Mouse (Mus musculus): ENCODE data around the gene Btg1. TPM values are rescaled to one million over a fixed set of nuclear protein-coding genes. Genes with fewer than 3 reads are reported as not detected.

Btg1 gene
- polyA plus RNA-seq, 1 experiment from 2014 or later, result 14.5 TPM

DNA sequence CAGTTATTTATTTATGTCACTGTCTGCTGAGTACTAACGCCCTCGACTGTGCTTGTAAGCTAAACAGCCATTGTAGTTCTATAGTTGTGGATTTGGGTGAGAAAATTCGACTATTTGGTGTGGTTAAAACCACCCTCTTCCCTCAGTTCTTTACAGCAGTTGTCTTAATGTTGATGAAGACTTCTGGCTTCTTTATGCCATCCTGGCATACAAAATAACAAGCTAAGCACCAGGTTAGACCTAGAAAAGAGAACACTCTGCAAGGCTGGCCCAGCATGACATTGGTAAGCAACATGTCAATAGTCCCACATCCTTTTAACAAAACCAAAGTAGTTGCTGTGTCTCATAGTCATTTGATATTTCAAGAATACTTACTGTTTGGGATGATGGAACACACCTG is 14.5 kb upstream of the Btg1 start:
- H3K27me3 ChIP-seq (ENCODE audit: control insufficient read depth, insufficient read depth, low read depth, low read length), result no peaks in the 10 kb centered on the region
- no peak overlapping the region for H3K4me2 ChIP-seq (ENCODE audit: low read depth, low read length)
- no peak overlapping the region for H3K4me3 ChIP-seq (ENCODE audit: low read depth, low read length)
- 49% methylated on average over 3 of the region's 3 CpGs for WGBS (ENCODE audit: insufficient replicate concordance)
- no peak for ATAC-seq (ENCODE audit: low read depth)
- no peaks in the 10 kb centered on the region for H3K36me3 ChIP-seq (ENCODE audit: control insufficient read depth, insufficient read depth)
- H3K4me1 ChIP-seq (ENCODE audit: control insufficient read depth, low read depth, low read length), result no peaks in the 10 kb centered on the region
- H3K9ac ChIP-seq (ENCODE audit: low read depth, low read length), result no peak overlapping the region
- H3K9me3 ChIP-seq (replicated peaks; ENCODE audit: control insufficient read depth, low read length), result no peaks in the 10 kb centered on the region
- H3K27ac ChIP-seq (ENCODE audit: low read length), result no peak overlapping the region

DNA sequence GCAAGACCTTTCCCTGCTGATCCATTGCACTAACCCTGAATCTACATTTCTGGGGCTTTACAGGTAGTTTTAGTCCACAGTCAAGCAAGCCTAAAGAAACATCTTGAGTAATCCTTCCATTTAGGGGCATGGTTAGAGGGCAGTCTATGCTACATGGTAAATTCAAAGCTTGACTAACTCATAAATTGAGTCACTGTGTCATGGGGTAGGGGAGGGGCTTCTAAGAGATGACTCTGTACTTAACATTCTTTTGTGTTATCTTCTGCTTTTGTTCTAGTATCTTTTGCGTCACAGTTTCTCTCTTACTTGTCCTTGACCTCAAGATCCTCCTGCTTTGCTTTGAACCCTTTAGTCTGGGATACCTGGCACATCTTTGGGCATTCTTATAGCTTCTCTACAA is 11.6 kb upstream of the Btg1 start:
- Histone ChIP-seq H3K36me3 (ENCODE audit: control insufficient read depth, insufficient read depth) (no peaks in the 10 kb centered on the region), H3K4me1 (ENCODE audit: control insufficient read depth, low read depth, low read length) (no peaks in the 10 kb centered on the region; the same call in 1 of the 2 replicates), H3K9ac (ENCODE audit: low read depth, low read length) (no peak overlapping the region), H3K9me3 (replicated peaks; ENCODE audit: control insufficient read depth, low read length) (no peaks in the 10 kb centered on the region), H3K4me3 (ENCODE audit: low read depth, low read length) (no peak overlapping the region), H3K27me3 (ENCODE audit: control insufficient read depth, insufficient read depth, low read depth, low read length) (no peaks in the 10 kb centered on the region), H3K4me2 (ENCODE audit: low read depth, low read length) (no peak overlapping the region), H3K27ac (ENCODE audit: low read length) (no peak overlapping the region)
- 64% methylated on average over 1 of the region's 1 CpGs for whole genome bisulfite sequencing (ENCODE audit: insufficient replicate concordance)
- no peak for ATAC-seq (ENCODE audit: low read depth)

DNA sequence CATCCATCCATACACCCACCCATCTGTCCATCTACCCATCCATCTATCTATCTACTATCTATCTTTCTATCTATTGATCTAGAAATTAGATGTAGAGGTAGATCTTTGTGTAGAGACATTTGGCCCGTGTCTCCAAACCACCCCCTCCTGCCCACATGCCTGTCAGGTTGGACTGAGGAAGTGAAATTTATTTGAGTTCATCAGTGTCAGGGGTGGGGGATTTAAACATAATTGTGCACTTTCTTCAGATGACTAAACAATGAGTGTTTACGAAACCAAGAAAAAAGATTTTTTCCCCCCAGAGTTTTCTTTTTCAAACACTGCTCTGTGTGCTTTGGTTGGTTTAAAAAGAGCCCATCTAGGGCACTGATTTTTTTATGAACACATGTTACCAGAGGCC is 10.9 kb upstream of the Btg1 start:
- ATAC-seq (ENCODE audit: low read depth), result no peak
- no peaks in the 10 kb centered on the region for H3K27me3 ChIP-seq (ENCODE audit: control insufficient read depth, insufficient read depth, low read depth, low read length)
- 63% methylated on average over 2 of the region's 2 CpGs for WGBS (ENCODE audit: insufficient replicate concordance)

DNA sequence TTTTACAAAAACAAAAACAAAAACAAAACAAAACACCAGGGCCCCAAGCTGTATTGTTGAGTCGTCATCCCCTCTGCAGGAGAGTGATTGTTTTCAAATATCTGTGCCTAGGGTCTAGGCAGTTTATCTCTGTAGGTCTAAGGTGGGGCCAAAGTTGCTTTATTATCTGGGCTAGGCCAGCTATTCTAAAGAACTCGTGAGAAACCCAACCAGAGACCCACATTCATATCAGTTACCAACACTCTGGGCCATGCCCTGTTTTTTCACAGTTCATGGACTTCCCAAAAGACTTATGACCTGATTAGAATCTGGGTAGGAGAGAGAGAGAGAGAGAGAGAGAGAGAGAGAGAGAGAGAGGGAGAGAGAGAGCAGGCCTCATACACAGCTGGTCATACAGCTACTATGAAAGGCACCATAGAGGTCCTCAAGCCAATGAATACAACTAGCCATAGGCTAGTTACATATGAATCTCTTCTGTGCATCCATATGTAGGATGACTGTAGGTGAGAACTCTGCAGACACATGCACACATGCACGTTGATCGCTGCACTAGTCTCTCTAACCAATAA is 9.1 kb upstream of the Btg1 start:
- Histone ChIP-seq H3K4me2 (ENCODE audit: low read depth, low read length) (no peak overlapping the region), H3K4me3 (ENCODE audit: low read depth, low read length) (no peak overlapping the region), H3K9me3 (replicated peaks; ENCODE audit: control insufficient read depth, low read length) (no peaks in the 10 kb centered on the region), H3K27ac (ENCODE audit: low read length) (no peak overlapping the region), H3K36me3 (ENCODE audit: control insufficient read depth, insufficient read depth) (no peaks in the 10 kb centered on the region), H3K4me1 (ENCODE audit: control insufficient read depth, low read depth, low read length) (no peaks in the 10 kb centered on the region; the same call in 1 of the 2 replicates), H3K27me3 (ENCODE audit: control insufficient read depth, insufficient read depth, low read depth, low read length) (no peaks in the 10 kb centered on the region), H3K9ac (ENCODE audit: low read depth, low read length) (no peak overlapping the region)
- 52% methylated on average over 4 of the region's 4 CpGs for WGBS (ENCODE audit: insufficient replicate concordance)
- peak; percentile 71 for ATAC-seq (ENCODE audit: low read depth)

More for the DNA sequence above, 10.9 kb upstream of the Btg1 start:
- H3K4me2 ChIP-seq (ENCODE audit: low read depth, low read length), result no peak overlapping the region
- no peaks in the 10 kb centered on the region for H3K36me3 ChIP-seq (ENCODE audit: control insufficient read depth, insufficient read depth)
- no peak overlapping the region for H3K27ac ChIP-seq (ENCODE audit: low read length)
- H3K9me3 ChIP-seq (replicated peaks; ENCODE audit: control insufficient read depth, low read length), result no peaks in the 10 kb centered on the region
- no peak overlapping the region for H3K4me3 ChIP-seq (ENCODE audit: low read depth, low read length)
- no peaks in the 10 kb centered on the region; the same call in 1 of the 2 replicates for H3K4me1 ChIP-seq (ENCODE audit: control insufficient read depth, low read depth, low read length)
- no peak overlapping the region for H3K9ac ChIP-seq (ENCODE audit: low read depth, low read length)

DNA sequence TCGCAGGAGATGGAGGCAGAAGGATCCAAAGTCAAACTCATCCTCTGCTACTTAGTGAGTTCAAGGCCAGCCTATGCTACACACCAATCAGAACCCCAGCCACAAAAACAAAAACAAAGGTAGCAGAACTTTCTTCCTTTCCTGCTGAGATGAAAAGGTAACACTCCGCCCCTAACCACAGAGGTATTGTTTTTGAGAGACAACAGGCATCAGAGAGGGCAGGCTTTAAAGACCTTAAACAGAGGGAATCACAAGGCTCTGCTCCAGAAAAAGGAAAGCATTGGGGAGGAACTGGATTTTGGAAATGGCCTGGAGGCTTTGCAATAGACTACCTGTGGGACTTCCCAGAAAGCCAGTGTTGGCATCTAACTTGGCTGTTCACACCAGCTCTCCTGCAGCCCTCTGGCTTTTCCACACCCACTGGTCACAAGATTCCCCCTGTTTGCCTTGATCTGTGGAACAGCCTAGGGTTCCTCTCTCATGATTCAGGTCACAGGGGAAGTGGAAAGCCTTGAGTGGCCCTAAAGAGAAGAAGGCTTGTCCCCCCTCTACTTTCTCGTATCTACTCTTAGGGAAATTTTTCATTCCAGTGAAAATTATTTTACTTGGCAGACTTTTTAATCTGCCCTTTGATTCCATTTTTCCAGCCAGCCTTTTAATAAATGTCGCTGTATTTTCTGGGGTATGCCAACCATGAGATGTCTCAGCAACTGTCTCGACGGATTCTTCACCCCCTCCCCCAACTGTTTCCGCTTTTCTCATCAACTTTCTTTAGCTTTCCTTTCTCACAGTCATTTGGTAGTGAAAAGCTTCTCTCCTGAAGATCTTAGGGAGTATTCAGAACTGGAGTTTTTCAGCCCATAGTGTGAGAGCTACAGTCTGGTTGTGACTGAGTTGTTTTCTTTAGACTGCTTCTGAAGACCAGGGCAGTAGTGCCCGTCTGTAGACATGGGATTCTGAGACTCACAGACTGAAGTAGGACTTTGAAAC is 7.2 kb upstream of the Btg1 start:
- no peak overlapping the region for H3K4me2 ChIP-seq (ENCODE audit: low read depth, low read length)
- no peak overlapping the region for H3K27ac ChIP-seq (ENCODE audit: low read length)
- no peaks in the 10 kb centered on the region for H3K36me3 ChIP-seq (ENCODE audit: control insufficient read depth, insufficient read depth)
- no peaks in the 10 kb centered on the region for H3K27me3 ChIP-seq (ENCODE audit: control insufficient read depth, insufficient read depth, low read depth, low read length)
- no peak overlapping the region for H3K9ac ChIP-seq (ENCODE audit: low read depth, low read length)
- 60% methylated on average over 8 of the region's 8 CpGs for WGBS (ENCODE audit: insufficient replicate concordance)
- no peaks in the 10 kb centered on the region for H3K9me3 ChIP-seq (replicated peaks; ENCODE audit: control insufficient read depth, low read length)
- no peak overlapping the region for H3K4me3 ChIP-seq (ENCODE audit: low read depth, low read length)
- ATAC-seq (ENCODE audit: low read depth), result no peak
- no peaks in the 10 kb centered on the region; the same call in 1 of the 2 replicates for H3K4me1 ChIP-seq (ENCODE audit: control insufficient read depth, low read depth, low read length)

DNA sequence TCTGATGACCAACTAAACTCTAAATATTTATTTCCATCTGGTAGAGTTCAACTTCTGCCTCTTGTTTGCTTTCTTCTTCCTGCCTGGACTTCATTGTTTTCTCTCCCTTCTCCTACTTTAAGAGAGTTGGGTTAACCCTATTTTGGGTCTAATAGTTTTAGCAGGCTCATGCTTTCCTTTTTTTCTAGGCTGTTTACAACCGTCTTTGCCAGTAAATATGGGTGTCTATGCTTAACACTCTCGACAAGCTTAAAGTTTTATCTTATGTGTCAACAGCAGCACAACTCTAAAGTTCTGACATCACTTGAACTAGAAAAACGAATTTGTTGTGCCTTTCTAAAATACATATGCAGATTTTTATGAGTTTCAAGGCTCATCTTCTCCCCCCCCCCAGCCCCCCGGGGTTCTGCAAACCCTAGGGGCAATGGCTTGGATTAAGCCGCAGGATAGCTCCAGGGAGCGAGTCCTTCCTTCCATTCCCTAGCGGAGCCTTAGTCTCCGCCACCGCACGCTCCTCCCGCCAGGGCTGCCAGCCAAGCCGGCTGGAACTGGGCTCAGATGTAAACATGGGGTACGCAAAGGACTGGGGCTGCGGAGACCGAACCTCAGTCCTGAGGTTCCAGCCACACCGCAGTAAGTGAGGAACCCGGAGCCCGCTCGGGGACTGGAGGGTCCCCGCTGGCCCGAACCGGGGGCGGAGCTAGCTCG is 651 bp upstream of the Btg1 start:
- under 1% methylated on average over 24 of the region's 24 CpGs for WGBS (ENCODE audit: insufficient replicate concordance)
- Histone ChIP-seq H3K4me1 (ENCODE audit: control insufficient read depth, low read depth, low read length) (peaks cover 5% of the 10 kb centered on the region), H3K36me3 (ENCODE audit: control insufficient read depth, insufficient read depth) (no peaks in the 10 kb centered on the region), H3K27ac (ENCODE audit: low read length) (peak overlapping the region; percentile 81), H3K9me3 (replicated peaks; ENCODE audit: control insufficient read depth, low read length) (no peaks in the 10 kb centered on the region), H3K4me2 (ENCODE audit: low read depth, low read length) (peak overlapping the region; percentile 73), H3K27me3 (ENCODE audit: control insufficient read depth, insufficient read depth, low read depth, low read length) (no peaks in the 10 kb centered on the region), H3K4me3 (ENCODE audit: low read depth, low read length) (peak overlapping the region; percentile 96), H3K9ac (ENCODE audit: low read depth, low read length) (peak overlapping the region; percentile 84)
- ATAC-seq (ENCODE audit: low read depth), result no peak; the same call in 1 of the 2 replicates

DNA sequence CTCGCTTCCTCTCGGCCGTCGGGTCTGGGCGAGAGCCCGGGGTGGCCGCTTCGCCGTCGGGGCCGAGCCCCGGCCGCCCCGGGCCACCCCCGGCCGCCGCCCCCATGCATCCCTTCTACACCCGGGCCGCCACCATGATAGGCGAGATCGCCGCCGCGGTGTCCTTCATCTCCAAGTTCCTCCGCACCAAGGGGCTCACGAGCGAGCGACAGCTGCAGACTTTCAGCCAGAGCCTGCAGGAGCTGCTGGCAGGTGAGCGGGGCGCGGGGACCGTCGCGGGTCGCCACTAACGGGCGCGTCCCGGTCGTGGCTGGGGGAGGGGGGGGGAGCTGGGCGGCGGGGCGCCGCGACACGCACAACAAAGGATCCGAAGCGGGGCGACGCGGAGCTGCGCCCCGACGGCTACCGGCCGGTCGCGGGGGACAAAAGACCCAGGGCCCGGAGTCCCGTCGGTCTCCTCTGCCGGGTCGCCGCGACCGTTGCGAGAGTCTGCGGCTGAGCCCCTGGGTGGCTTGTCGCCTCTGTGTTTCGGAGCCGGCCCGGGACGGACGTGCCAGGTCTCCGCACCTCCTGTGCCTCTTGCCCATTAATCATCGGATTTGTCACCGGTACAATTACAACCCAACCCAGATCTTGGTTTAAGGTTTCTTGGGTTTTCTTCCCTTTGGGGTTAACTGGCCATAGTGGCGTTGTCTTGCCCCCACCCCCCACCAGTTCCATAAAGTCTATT is 580 bp downstream of the Btg1 start:
- Histone ChIP-seq H3K27ac (ENCODE audit: low read length) (peak overlapping the region; percentile 94), H3K36me3 (ENCODE audit: control insufficient read depth, insufficient read depth) (no peaks in the 10 kb centered on the region), H3K9me3 (replicated peaks; ENCODE audit: control insufficient read depth, low read length) (no peaks in the 10 kb centered on the region), H3K4me1 (ENCODE audit: control insufficient read depth, low read depth, low read length) (peaks cover 8% of the 10 kb centered on the region), H3K9ac (ENCODE audit: low read depth, low read length) (peak overlapping the region; percentile 99), H3K27me3 (ENCODE audit: control insufficient read depth, insufficient read depth, low read depth, low read length) (no peaks in the 10 kb centered on the region), H3K4me2 (ENCODE audit: low read depth, low read length) (peak overlapping the region; percentile 80), H3K4me3 (ENCODE audit: low read depth, low read length) (peak overlapping the region; percentile 96)
- WGBS (ENCODE audit: insufficient replicate concordance), result under 1% methylated on average over 62 of the region's 78 CpGs
- ATAC-seq (ENCODE audit: low read depth), result peak; percentile 22

DNA sequence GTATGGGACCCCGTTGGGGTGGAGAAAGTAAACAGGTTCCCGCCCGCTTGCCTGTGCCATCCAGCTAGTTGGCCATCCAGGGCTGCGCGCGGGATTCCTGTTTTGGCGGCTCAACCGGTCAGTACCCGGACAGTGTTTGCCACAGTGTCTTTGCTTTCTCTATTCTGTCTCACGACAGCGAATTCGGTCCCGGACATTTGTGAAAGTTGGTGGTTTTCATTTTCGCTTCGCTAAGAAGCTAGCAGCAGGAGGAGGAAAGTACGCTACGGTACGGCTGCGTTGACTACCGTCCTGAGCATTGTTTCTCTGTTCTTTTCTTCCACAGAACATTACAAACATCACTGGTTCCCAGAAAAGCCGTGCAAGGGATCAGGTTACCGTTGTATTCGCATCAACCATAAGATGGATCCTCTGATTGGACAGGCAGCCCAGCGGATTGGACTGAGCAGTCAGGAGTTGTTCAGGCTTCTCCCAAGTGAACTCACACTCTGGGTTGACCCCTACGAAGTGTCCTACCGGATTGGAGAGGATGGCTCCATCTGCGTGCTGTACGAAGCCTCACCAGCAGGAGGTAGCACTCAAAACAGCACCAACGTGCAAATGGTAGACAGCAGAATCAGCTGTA is 1.3 kb downstream of the Btg1 start:
- ATAC-seq (ENCODE audit: low read depth), result no peak
- H3K9me3 ChIP-seq (replicated peaks; ENCODE audit: control insufficient read depth, low read length), result no peaks in the 10 kb centered on the region
- under 1% methylated on average over 29 of the region's 29 CpGs for WGBS (ENCODE audit: insufficient replicate concordance)
- H3K27ac ChIP-seq (ENCODE audit: low read length), result peak overlapping the region; percentile 94
- no peaks in the 10 kb centered on the region for H3K36me3 ChIP-seq (ENCODE audit: control insufficient read depth, insufficient read depth)
- H3K9ac ChIP-seq (ENCODE audit: low read depth, low read length), result peak overlapping the region; percentile 99
- peak overlapping the region; percentile 96 for H3K4me3 ChIP-seq (ENCODE audit: low read depth, low read length)
- no peaks in the 10 kb centered on the region for H3K27me3 ChIP-seq (ENCODE audit: control insufficient read depth, insufficient read depth, low read depth, low read length)
- peak overlapping the region; percentile 80 for H3K4me2 ChIP-seq (ENCODE audit: low read depth, low read length)
- H3K4me1 ChIP-seq (ENCODE audit: control insufficient read depth, low read depth, low read length), result peaks cover 8% of the 10 kb centered on the region
